Mouse (Mus musculus) splenic B cell, adult 2 months (primary cell): ENCODE measurements at regions not wholly inside any gene's neighbourhood (a gene's known extent, or its start where the extent isn't known, plus 50 kb on each side); places are given as distances from the start of the nearest gene placed in this dataset.

Experiments used
- DNase-seq: peaks from one replicate; pipeline ENCODE4 v3.0.0-alpha.2; 2011; ENCODE audit warnings: low read depth, low spot score
- H3K27me3 ChIP-seq: 2 replicates; pipeline ENCODE4 v1.6.1; 2012; ENCODE audit warnings: mild to moderate bottlenecking, low read length, moderate library complexity, mixed read lengths; ENCODE audit not compliant: control insufficient read depth, poor library complexity, insufficient read depth, severe bottlenecking
- H3K36me3 ChIP-seq: 2 replicates; pipeline ENCODE4 v1.6.1; 2012; ENCODE audit warnings: mild to moderate bottlenecking, low read length, moderate library complexity, mixed read lengths; ENCODE audit not compliant: control insufficient read depth, poor library complexity, insufficient read depth, severe bottlenecking

DNA sequence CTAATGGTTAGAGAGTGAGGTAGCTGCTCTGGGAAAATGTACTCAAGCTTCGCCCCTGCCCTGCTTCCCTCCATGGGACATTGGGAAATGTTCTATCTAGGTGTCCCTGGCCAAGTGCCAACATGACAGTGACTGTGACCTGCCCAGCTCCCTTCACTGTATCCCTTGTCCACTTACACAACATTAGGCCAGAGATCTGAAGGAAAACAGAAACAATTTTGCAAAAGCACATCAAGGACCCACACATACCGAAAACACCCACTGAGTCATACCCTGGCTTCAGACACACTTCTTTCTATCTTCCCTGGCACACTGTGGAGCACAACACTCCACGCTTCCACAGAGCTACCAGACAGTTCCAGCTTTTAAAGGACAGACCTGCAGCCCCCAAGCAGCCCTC lies 62.0 kb upstream of the Dlg1 start:
- Histone ChIP-seq H3K36me3 (no peaks in the 10 kb centered on the region), H3K27me3 (no peaks in the 10 kb centered on the region)
- no peak for DNase-seq

DNA sequence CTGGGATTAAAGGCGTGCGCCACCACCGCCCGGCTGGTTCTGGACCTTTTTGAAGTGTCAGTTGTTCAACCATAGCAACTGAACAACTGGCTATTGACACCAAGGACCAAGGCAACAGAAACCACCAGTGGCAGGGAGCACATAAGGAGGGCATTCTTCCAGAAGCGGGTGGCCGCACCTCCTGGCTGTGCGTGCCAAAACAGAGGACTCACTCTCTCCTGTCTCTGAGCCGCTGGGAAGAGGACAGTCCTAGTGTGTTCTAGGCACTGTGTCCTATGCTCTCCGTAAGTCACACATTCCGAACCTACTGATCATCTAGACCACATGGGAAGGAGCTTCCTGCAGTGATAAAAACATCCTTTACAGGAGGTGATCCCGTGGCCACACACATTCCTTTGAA lies 60.1 kb upstream of the Dlg1 start:
- no peaks in the 10 kb centered on the region for H3K36me3 ChIP-seq

DNA sequence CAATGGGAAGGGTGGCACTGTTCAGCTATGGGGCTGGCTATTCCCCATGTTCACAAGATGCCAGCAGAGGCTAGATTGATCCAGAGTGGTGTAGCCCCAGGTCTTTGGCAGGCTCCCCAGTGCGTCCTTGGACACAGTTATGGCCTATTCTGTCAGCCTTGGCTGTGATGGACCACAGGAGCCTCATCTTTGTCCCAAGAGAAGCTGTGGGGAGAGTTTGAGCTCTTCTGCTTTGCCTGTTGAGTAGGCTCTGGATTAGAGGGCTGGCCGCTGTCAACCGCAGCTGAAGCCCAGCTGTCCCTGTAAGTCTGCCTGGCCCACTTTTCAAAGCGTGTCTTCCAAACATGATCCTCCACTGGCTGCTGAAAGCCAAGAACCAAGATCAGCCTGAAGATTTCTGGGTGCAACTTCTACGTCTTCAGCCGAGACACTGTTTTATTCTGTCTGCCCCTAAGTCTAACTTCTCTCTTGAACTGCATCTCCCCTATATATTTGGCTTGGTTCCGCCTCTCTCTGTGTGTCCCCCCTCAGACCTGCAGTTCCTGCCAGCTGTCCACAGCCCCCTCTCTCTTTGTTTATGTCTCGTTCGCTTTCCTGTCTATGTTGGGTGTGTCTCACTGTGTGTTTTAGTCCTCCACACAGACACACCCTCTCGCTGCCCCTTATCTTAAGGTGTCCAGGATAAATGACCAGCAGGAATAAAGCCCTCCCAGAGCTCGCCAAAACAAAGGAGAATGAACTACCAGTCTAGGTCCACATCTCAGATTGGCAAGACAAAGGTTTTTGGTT lies 56.7 kb upstream of the Dlg1 start:
- no peak for DNase-seq
- Histone ChIP-seq H3K27me3 (no peaks in the 10 kb centered on the region), H3K36me3 (no peaks in the 10 kb centered on the region)

More for the DNA sequence above, 60.1 kb upstream of the Dlg1 start:
- DNase-seq = no peak
- no peaks in the 10 kb centered on the region for H3K27me3 ChIP-seq

DNA sequence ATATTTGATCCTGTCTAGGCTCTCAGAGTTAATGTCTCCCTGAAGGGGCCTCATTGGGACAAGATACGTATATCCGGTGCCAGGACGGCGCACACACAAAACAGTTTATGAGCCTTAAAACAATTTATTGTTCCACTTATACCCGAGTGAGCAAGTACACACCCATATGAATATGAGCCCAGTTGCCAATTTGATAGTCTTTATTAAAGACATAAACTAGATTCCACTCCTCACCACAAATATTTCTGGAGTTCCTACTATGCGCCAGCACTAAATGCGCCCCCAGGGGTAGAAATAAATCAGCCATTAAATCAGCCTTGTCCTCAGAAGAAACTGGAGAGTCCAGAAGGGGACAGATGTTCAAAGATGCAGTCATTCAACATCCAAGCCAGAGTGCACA lies 54.3 kb upstream of the Dlg1 start:
- H3K36me3 ChIP-seq = no peaks in the 10 kb centered on the region
- H3K27me3 ChIP-seq = no peaks in the 10 kb centered on the region
- no peak for DNase-seq

DNA sequence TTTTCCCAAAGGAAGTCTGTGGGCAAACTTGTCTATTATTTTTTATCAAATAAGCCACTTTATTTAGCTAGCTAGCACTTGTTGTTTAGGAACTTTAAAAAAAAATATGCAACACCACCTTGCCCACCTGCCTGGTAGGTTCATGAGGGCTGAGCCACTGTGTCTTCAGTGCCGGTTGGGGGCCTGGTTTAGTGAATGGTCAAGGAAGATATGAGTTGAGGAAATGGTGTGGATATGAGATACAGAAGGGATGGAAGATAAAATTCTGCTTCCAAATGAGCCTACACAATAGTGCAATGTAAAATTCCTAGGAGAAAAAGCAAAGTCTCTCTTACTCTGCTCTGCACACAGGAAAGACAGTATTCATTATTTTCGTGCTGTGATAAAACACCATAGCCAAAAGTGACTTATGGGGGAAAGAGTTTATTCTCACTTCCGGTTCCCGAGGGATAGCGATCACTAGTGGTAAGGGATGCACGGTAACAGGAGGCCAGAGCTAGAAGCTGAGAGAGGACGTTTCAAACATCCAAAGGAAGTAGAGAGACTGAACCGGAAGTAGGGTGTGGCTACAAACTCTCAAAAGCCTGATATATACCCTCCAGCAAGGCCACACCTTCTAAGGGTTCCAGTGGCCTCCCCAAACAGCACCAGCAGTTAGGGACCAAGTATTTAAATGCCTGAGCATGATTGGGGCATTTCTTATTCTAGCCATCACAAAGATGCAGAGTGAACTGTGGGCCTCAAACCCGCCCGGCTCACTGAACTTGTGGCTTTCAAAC lies 53.7 kb upstream of the Dlg1 start:
- Histone ChIP-seq H3K27me3 (no peaks in the 10 kb centered on the region), H3K36me3 (no peaks in the 10 kb centered on the region)
- DNase-seq = no peak
